Mouse (Mus musculus): ENCODE measurements around the gene Tent4a.
A peak's percentile ranks its signal among the peaks of the same experiment; 100 is the strongest.

Tent4a gene

GRCm38 (mm10) chr13:69554255-69554654 lies 19.8 kb upstream of the Tent4a start:
- H3K9me3 ChIP-seq (ENCODE audit: low read length), result peaks cover 9% of the 10 kb centered on the region; the same call in 1 of the 2 replicates
- H3K4me3 ChIP-seq (replicated peaks; ENCODE audit: low read length), result no peak overlapping the region

GRCm38 (mm10) chr13:69553024-69553423 lies 18.6 kb upstream of the Tent4a start:
- H3K4me1 ChIP-seq (replicated peaks; ENCODE audit: low read depth, low read length), result peaks cover 18% of the 10 kb centered on the region
- H3K36me3 ChIP-seq (ENCODE audit: insufficient read depth, low read length), result no peaks in the 10 kb centered on the region
- TF ChIP-seq CTCF (conservative IDR thresholded peaks at IDR 0.05; ENCODE audit: low read length), result peak; percentile 48
- no peak for TF ChIP-seq POU5F1 (IDR thresholded peaks at IDR 0.05; ENCODE audit: borderline replicate concordance, low read length)
- no peak overlapping the region for H3K4me3 ChIP-seq (replicated peaks; ENCODE audit: low read length)
- peaks cover 9% of the 10 kb centered on the region; the same call in 1 of the 2 replicates for H3K9me3 ChIP-seq (ENCODE audit: low read length)
- no peaks in the 10 kb centered on the region for H3K27me3 ChIP-seq (ENCODE audit: insufficient read depth, low read length)

More at GRCm38 (mm10) chr13:69554255-69554654, 19.8 kb upstream of the Tent4a start:
- H3K36me3 ChIP-seq (ENCODE audit: insufficient read depth, low read length), result no peaks in the 10 kb centered on the region
- H3K27me3 ChIP-seq (ENCODE audit: insufficient read depth, low read length), result no peaks in the 10 kb centered on the region
- peaks cover 18% of the 10 kb centered on the region for H3K4me1 ChIP-seq (replicated peaks; ENCODE audit: low read depth, low read length)
- TF ChIP-seq CTCF (conservative IDR thresholded peaks at IDR 0.05; ENCODE audit: low read length) (no peak), POU5F1 (IDR thresholded peaks at IDR 0.05; ENCODE audit: borderline replicate concordance, low read length) (no peak), NANOG (IDR thresholded peaks at IDR 0.05; ENCODE audit: borderline replicate concordance, low read length) (no peak)

GRCm38 (mm10) chr13:69550831-69551230 lies 16.4 kb upstream of the Tent4a start:
- no peak overlapping the region for H3K4me3 ChIP-seq (replicated peaks; ENCODE audit: low read length)
- no peak for TF ChIP-seq POU5F1 (IDR thresholded peaks at IDR 0.05; ENCODE audit: borderline replicate concordance, low read length)
- TF ChIP-seq NANOG (IDR thresholded peaks at IDR 0.05; ENCODE audit: borderline replicate concordance, low read length), result no peak
- TF ChIP-seq CTCF (conservative IDR thresholded peaks at IDR 0.05; ENCODE audit: low read length), result no peak
- H3K36me3 ChIP-seq (ENCODE audit: insufficient read depth, low read length), result no peaks in the 10 kb centered on the region
- H3K9me3 ChIP-seq (ENCODE audit: low read length), result no peaks in the 10 kb centered on the region
- H3K27me3 ChIP-seq (ENCODE audit: insufficient read depth, low read length), result no peaks in the 10 kb centered on the region
- peaks cover 13% of the 10 kb centered on the region for H3K4me1 ChIP-seq (replicated peaks; ENCODE audit: low read depth, low read length)

GRCm38 (mm10) chr13:69549980-69550379 lies 15.6 kb upstream of the Tent4a start:
- H3K9me3 ChIP-seq (ENCODE audit: low read length), result no peaks in the 10 kb centered on the region
- TF ChIP-seq POU5F1 (IDR thresholded peaks at IDR 0.05; ENCODE audit: borderline replicate concordance, low read length) (no peak), NANOG (IDR thresholded peaks at IDR 0.05; ENCODE audit: borderline replicate concordance, low read length) (no peak), CTCF (conservative IDR thresholded peaks at IDR 0.05; ENCODE audit: low read length) (no peak)
- H3K27me3 ChIP-seq (ENCODE audit: insufficient read depth, low read length), result no peaks in the 10 kb centered on the region
- 0 out of 2 replicates have a peak, but pooled peaks cover 6% of the 10 kb centered on the region for H3K4me1 ChIP-seq (replicated peaks; ENCODE audit: low read depth, low read length)
- H3K36me3 ChIP-seq (ENCODE audit: insufficient read depth, low read length), result no peaks in the 10 kb centered on the region
- H3K4me3 ChIP-seq (replicated peaks; ENCODE audit: low read length), result no peak overlapping the region

GRCm38 (mm10) chr13:69547488-69548180 lies 13.2 kb upstream of the Tent4a start:
- Histone ChIP-seq H3K4me1 (replicated peaks; ENCODE audit: low read depth, low read length) (peaks cover 10% of the 10 kb centered on the region), H3K36me3 (ENCODE audit: insufficient read depth, low read length) (no peaks in the 10 kb centered on the region), H3K27me3 (ENCODE audit: insufficient read depth, low read length) (peaks cover 4% of the 10 kb centered on the region; the same call in 1 of the 2 replicates), H3K9me3 (ENCODE audit: low read length) (no peaks in the 10 kb centered on the region), H3K4me3 (replicated peaks; ENCODE audit: low read length) (no peak overlapping the region)
- TF ChIP-seq CTCF (conservative IDR thresholded peaks at IDR 0.05; ENCODE audit: low read length), result no peak
- no peak for TF ChIP-seq NANOG (IDR thresholded peaks at IDR 0.05; ENCODE audit: borderline replicate concordance, low read length)
- TF ChIP-seq POU5F1 (IDR thresholded peaks at IDR 0.05; ENCODE audit: borderline replicate concordance, low read length), result no peak

GRCm38 (mm10) chr13:69545019-69545418 lies 10.6 kb upstream of the Tent4a start:
- TF ChIP-seq CTCF (conservative IDR thresholded peaks at IDR 0.05; ENCODE audit: low read length) (peak; percentile 70), POU5F1 (IDR thresholded peaks at IDR 0.05; ENCODE audit: borderline replicate concordance, low read length) (no peak)
- Histone ChIP-seq H3K4me1 (replicated peaks; ENCODE audit: low read depth, low read length) (peaks cover 13% of the 10 kb centered on the region), H3K9me3 (ENCODE audit: low read length) (no peaks in the 10 kb centered on the region), H3K4me3 (replicated peaks; ENCODE audit: low read length) (no peak overlapping the region), H3K36me3 (ENCODE audit: insufficient read depth, low read length) (no peaks in the 10 kb centered on the region), H3K27me3 (ENCODE audit: insufficient read depth, low read length) (peaks cover 17% of the 10 kb centered on the region)

GRCm38 (mm10) chr13:69543595-69543994 lies 9.2 kb upstream of the Tent4a start:
- H3K4me3 ChIP-seq (replicated peaks; ENCODE audit: low read length), result no peak overlapping the region
- H3K4me1 ChIP-seq (replicated peaks; ENCODE audit: low read depth, low read length), result peaks cover 18% of the 10 kb centered on the region
- H3K36me3 ChIP-seq (ENCODE audit: insufficient read depth, low read length), result no peaks in the 10 kb centered on the region
- no peaks in the 10 kb centered on the region for H3K9me3 ChIP-seq (ENCODE audit: low read length)
- peaks cover 17% of the 10 kb centered on the region for H3K27me3 ChIP-seq (ENCODE audit: insufficient read depth, low read length)
- no peak for TF ChIP-seq CTCF (conservative IDR thresholded peaks at IDR 0.05; ENCODE audit: low read length)
- no peak for TF ChIP-seq NANOG (IDR thresholded peaks at IDR 0.05; ENCODE audit: borderline replicate concordance, low read length)
- TF ChIP-seq POU5F1 (IDR thresholded peaks at IDR 0.05; ENCODE audit: borderline replicate concordance, low read length), result no peak

GRCm38 (mm10) chr13:69542571-69543352 lies 8.3 kb upstream of the Tent4a start:
- no peaks in the 10 kb centered on the region for H3K9me3 ChIP-seq (ENCODE audit: low read length)
- no peak for TF ChIP-seq NANOG (IDR thresholded peaks at IDR 0.05; ENCODE audit: borderline replicate concordance, low read length)
- no peak for TF ChIP-seq CTCF (conservative IDR thresholded peaks at IDR 0.05; ENCODE audit: low read length)
- H3K4me3 ChIP-seq (replicated peaks; ENCODE audit: low read length), result no peak overlapping the region
- H3K36me3 ChIP-seq (ENCODE audit: insufficient read depth, low read length), result no peaks in the 10 kb centered on the region
- peaks cover 22% of the 10 kb centered on the region for H3K4me1 ChIP-seq (replicated peaks; ENCODE audit: low read depth, low read length)
- peaks cover 17% of the 10 kb centered on the region for H3K27me3 ChIP-seq (ENCODE audit: insufficient read depth, low read length)
